Mouse (Mus musculus): ENCODE measurements around the gene Zfp592.

- TF ChIP-seq POU5F1 (IDR thresholded peaks at IDR 0.05; ENCODE audit: borderline replicate concordance, low read length) (no peak), CTCF (conservative IDR thresholded peaks at IDR 0.05; ENCODE audit: low read length) (no peak)
Observed at GRCm38 (mm10) chr7:81075732-81076131, 82.3 kb downstream of the Zfp592 start.
